Mouse (Mus musculus): ENCODE measurements around the gene Ap1g1.

GRCm38 (mm10) chr8:109778280-109778977 lies at the start of gene Ap1g1:
- no peak for TF ChIP-seq CTCF (IDR thresholded peaks at IDR 0.05)
- no peak for TF ChIP-seq EP300 (IDR thresholded peaks at IDR 0.05)

All from lung, postnatal 0 days (tissue).